Mouse (Mus musculus) kidney, embryonic 16.5 days (tissue): ENCODE data around the gene Ufsp1. TPM values are rescaled to one million over a fixed set of nuclear protein-coding genes. Genes with fewer than 3 reads are reported as not detected.

ENCODE experiments used
- ATAC-seq: fragments of 200-750 bp; cut with Nextera tagmentation; 2 replicates; pipeline ENCODE4 v1.8.0; 2017; ENCODE audit warnings: moderate TSS enrichment; ENCODE audit not compliant: low FRiP score, low TSS enrichment
- H3K27ac ChIP-seq: fragments of 300-500 bp; sonication (generic); 2 replicates; pipeline ENCODE4 v1.5.1; 2014; ENCODE audit warnings: low read length
- H3K27me3 ChIP-seq: fragments of 300-500 bp; sonication (generic); 2 replicates; pipeline ENCODE4 v1.6.1; 2014; ENCODE audit warnings: low read length, control low read depth, mixed read lengths; ENCODE audit not compliant: insufficient read depth
- H3K36me3 ChIP-seq: fragments of 300-500 bp; sonication (generic); 2 replicates; pipeline ENCODE4 v1.6.1; 2014; ENCODE audit warnings: low read length, control low read depth, mixed read lengths; ENCODE audit not compliant: insufficient read depth
- H3K4me1 ChIP-seq: fragments of 300-500 bp; sonication (generic); 2 replicates; pipeline ENCODE4 v1.6.1; 2014; ENCODE audit warnings: low read length, control low read depth, mixed read lengths; ENCODE audit not compliant: insufficient read depth
- H3K4me2 ChIP-seq: fragments of 300-500 bp; sonication (generic); replicated peaks from 2 replicates; pipeline ENCODE4 v1.6.1; 2014; ENCODE audit warnings: low read depth, low read length
- H3K4me3 ChIP-seq: fragments of 300-500 bp; sonication (generic); 2 replicates; pipeline ENCODE4 v1.5.1; 2014; ENCODE audit warnings: mild to moderate bottlenecking, low read length
- H3K9ac ChIP-seq: fragments of 300-500 bp; sonication (generic); replicated peaks from 2 replicates; pipeline ENCODE4 v1.6.1; 2014; ENCODE audit warnings: low read length
- H3K9me3 ChIP-seq: fragments of 300-500 bp; sonication (generic); 2 replicates; pipeline ENCODE4 v1.6.1; 2016; ENCODE audit warnings: low read length, control low read depth
- WGBS: fragments of 180-500 bp; shearing (Covaris S2); extraction: QIAGEN DNeasy Blood & Tissue Kit; methylation state at CpG from one replicate; pipeline ENCODE4 v1.1.7; 2014; 5-methylcytosine and 5-hydroxymethylcytosine counted together
- microRNA-seq: library from miRNA; unstranded; fragments of <30 nt; microRNA quantifications from one replicate; pipeline ENCODE4, GENCODE M21; 2016
- polyA plus RNA-seq: library from polyadenylated mRNA; unstranded; fragments of >200 nt; fragmentation: Nextera tagmentation; extraction: Ambion mirVana; gene quantifications from 2 replicates; pipeline ENCODE4 v1.2.1, GENCODE M21; 2015

Ufsp1 gene
- polyA plus RNA-seq, 1 experiment from 2014 or later, result 7.2 TPM

DNA sequence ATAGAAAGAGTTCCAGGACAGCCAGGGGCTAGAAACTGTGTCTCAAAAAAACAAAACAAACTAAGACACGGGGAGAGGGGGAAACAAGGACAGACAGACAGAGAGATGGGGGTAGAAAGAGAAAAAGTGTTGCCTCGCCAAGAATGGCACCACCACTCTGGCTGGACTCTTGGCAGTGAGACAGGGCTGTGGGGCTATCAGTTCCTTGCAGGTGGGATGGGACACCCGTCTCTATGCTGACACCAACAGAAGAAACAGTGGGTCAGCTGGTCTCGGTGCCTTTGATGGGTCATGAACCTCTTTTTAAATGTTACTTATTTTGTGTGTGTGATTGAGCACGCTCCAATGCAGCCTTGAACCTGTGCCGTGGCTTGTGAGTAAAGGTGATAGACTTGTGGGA, 45.8 kb downstream of the Ufsp1 start:
- no peak for ATAC-seq
- H3K27me3 ChIP-seq, result no peaks in the 10 kb centered on the region
- peaks cover 22% of the 10 kb centered on the region for H3K4me1 ChIP-seq
- WGBS, result 71% methylated on average over 6 of the region's 6 CpGs
- H3K4me2 ChIP-seq, result no peak overlapping the region
- 0 out of 2 replicates have a peak overlapping the region, but pooled peaks have one; percentile 81 for H3K9ac ChIP-seq
- no peaks in the 10 kb centered on the region for H3K9me3 ChIP-seq
- H3K36me3 ChIP-seq, result no peaks in the 10 kb centered on the region
- H3K4me3 ChIP-seq, result no peak overlapping the region
- H3K27ac ChIP-seq, result peak overlapping the region; percentile 93

DNA sequence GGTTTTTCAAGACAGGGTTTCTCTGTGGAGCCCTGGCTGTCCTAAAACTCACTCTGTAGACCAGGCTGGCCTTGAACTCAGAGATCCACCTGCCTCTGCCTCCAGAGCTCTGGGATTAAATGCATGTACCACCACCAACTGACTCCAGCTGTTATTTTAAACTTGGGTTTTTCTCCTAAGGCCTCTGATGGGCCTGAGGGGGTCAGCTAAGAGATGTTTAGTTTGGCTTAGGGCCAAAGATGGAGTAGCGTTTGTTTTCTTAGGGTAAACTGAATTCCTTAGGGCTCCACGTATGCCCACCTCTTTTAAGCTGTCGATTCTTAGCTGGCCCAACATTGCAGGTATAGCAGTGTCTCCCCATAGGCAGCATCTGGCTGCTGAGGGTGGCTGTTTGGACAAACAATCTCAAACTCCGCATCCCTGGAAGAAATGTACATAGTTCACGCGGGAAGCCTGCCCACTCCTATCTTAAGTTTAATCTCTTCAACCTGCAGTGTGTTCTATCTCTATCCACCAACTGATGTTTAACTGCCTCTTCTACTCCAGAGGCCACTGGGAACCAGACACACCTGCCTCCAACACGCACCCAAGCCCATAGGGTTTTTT, 48.1 kb downstream of the Ufsp1 start:
- Histone ChIP-seq H3K4me3 (no peak overlapping the region), H3K9ac (no peak overlapping the region), H3K36me3 (no peaks in the 10 kb centered on the region), H3K9me3 (no peaks in the 10 kb centered on the region), H3K27me3 (no peaks in the 10 kb centered on the region), H3K4me1 (peaks cover 38% of the 10 kb centered on the region), H3K4me2 (no peak overlapping the region), H3K27ac (no peak overlapping the region)
- no peak for ATAC-seq
- WGBS, result 50% methylated on average over 7 of the region's 7 CpGs

DNA sequence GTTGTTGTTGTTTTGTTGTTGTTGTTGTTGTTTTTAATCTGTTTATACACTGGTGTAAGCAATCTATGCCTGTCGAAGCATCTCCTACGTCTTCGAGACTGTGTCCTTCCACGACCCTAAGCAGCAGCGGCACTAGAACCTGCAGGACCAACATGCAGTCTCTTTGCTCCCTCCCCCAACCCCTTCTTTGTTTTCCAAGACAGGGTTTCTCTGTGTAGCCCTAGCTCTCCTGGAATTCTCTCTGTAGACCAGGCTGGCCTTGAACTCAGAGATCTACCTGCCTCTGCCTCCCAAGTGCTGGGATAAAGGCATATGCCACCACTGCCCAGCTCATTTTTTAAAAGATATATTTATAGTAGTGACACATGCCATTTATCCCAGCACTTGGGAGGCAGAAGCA, 49.0 kb downstream of the Ufsp1 start:
- Histone ChIP-seq H3K4me3 (no peak overlapping the region), H3K4me1 (peaks cover 42% of the 10 kb centered on the region)

DNA sequence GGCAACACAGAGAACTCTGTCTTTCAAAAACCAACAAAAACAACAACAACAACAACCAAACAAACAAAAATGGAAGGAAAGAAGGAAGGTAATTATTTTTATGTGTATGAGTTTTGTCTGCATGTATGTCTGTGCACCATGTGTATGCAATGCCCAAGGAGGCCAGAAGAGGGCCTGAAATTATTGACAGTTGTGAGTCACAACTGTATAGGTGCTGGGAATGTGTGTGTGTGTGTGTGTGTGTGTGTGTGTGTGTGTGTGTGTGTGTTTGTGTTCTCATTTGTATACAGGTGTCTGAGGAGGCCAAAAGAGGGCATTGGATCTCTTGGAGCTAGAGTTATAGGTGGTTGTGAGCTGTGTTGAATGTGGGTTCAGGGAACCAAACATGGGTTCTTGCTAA, 49.4 kb downstream of the Ufsp1 start:
- Histone ChIP-seq H3K4me1 (peaks cover 46% of the 10 kb centered on the region), H3K4me3 (no peak overlapping the region), H3K27me3 (no peaks in the 10 kb centered on the region), H3K4me2 (no peak overlapping the region), H3K27ac (no peak overlapping the region), H3K9me3 (no peaks in the 10 kb centered on the region), H3K36me3 (no peaks in the 10 kb centered on the region), H3K9ac (no peak overlapping the region)
- no peak for ATAC-seq

More for the DNA sequence above, 49.0 kb downstream of the Ufsp1 start:
- ATAC-seq, result no peak
- 97% methylated on average over 5 of the region's 5 CpGs for WGBS
- H3K27me3 ChIP-seq, result no peaks in the 10 kb centered on the region
- no peaks in the 10 kb centered on the region for H3K9me3 ChIP-seq
- no peak overlapping the region for H3K4me2 ChIP-seq
- no peak overlapping the region for H3K9ac ChIP-seq
- no peaks in the 10 kb centered on the region for H3K36me3 ChIP-seq
- no peak overlapping the region for H3K27ac ChIP-seq

Small RNA genes lying within 50 kb of the gene (microRNA-seq; reads per million reads assigned to microRNA genes)
- gene Mir7036, result 1.3 reads per million
- not detected for gene Mir8116

Other genes starting within 250 kb of the Ufsp1 start
- gene Ap1s1, start 248.5 kb upstream of the Ufsp1 start, polyA plus RNA-seq, result 201 TPM in 2 replicates
- 0.29 and 0.53 TPM in 2 replicates for gene Serpine1, start 222.4 kb upstream of the Ufsp1 start, polyA plus RNA-seq
- 9.4 and 11.9 TPM in 2 replicates for gene Trim56, start 178.4 kb upstream of the Ufsp1 start, polyA plus RNA-seq
- gene Muc3, start 145.3 kb upstream of the Ufsp1 start, polyA plus RNA-seq, result not detected in 2 replicates
- gene Muc3a, start 82.2 kb upstream of the Ufsp1 start, polyA plus RNA-seq, result 0.21 and 0.32 TPM in 2 replicates
- gene Ache, start 7.1 kb upstream of the Ufsp1 start, polyA plus RNA-seq, result 3.0 and 3.1 TPM in 2 replicates
- gene Srrt, start 13.0 kb downstream of the Ufsp1 start, polyA plus RNA-seq, result 158 and 165 TPM in 2 replicates
- 90.1 and 102 TPM in 2 replicates for gene Trip6, start 19.8 kb downstream of the Ufsp1 start, polyA plus RNA-seq
- gene Slc12a9, start 39.0 kb downstream of the Ufsp1 start, polyA plus RNA-seq, result 16.3 and 16.6 TPM in 2 replicates
- 53.7 and 55.3 TPM in 2 replicates for gene Ephb4, start 55.5 kb downstream of the Ufsp1 start, polyA plus RNA-seq
- 0.11 and 0.17 TPM in 2 replicates for gene Zan, start 182.4 kb downstream of the Ufsp1 start, polyA plus RNA-seq
- 51.2 and 53.0 TPM in 2 replicates for gene Pop7, start 207.9 kb downstream of the Ufsp1 start, polyA plus RNA-seq
- gene Gigyf1, start 223.9 kb downstream of the Ufsp1 start, polyA plus RNA-seq, result 11.9 and 12.2 TPM in 2 replicates
- 0.24 and 0.36 TPM in 2 replicates for gene Epo, start 238.6 kb downstream of the Ufsp1 start, polyA plus RNA-seq
- gene Gnb2, start 238.9 kb downstream of the Ufsp1 start, polyA plus RNA-seq, result 358 and 388 TPM in 2 replicates